30 mouse cellular contexts compared by ENCODE assay signal in the genomic region with DNA sequence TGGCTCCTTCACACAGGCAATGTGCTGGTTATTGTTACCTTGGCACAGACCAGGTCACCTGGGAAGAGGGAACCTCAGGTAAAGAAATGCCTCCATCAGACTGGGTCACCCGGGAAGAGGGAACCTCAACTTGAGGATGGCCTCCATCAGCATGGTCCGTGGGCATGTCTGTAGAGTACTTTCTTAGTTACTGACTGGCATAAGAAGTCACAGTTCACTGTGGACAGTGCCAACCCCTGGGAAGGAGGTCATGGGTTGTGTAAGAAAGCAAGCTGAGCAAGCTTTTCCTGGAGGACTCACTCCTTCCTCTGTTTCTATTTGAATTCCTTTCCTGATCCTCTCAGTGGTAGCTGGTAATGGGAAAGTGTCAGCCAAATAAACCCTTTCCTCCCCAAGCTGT.
"Had no signal": no experiment of that assay in that cellular context is flagged by ENCODE, and none has a peak within 500 bp of the region (broad histone marks: within the 10 kb centered on the region; RNA-seq: fewer than 3 reads in every experiment).

No protein-coding gene starts in this region.

- H3K27ac ChIP-seq: heart, embryonic 10.5 days; heart, embryonic 13.5 days; heart, embryonic 15.5 days; hindbrain, embryonic 10.5 days; hindbrain, embryonic 12.5 days; hindbrain, embryonic 13.5 days; hindbrain, embryonic 14.5 days; hindbrain, embryonic 15.5 days; hindbrain, postnatal 0 days; intestine, embryonic 15.5 days; kidney, postnatal 0 days; left cerebral cortex, adult 2 months had no signal

- H3K9ac ChIP-seq: heart, embryonic 13.5 days; heart, embryonic 15.5 days; hindbrain, embryonic 12.5 days; hindbrain, embryonic 13.5 days; hindbrain, embryonic 14.5 days; hindbrain, embryonic 15.5 days; intestine, embryonic 15.5 days had no signal

- H3K27me3 ChIP-seq: heart, embryonic 13.5 days; heart, embryonic 15.5 days; hindbrain, embryonic 12.5 days; hindbrain, embryonic 15.5 days; intestine, embryonic 15.5 days had no signal

- H3K4me2 ChIP-seq: heart, embryonic 11.5 days; heart, embryonic 13.5 days; heart, embryonic 15.5 days; hindbrain, embryonic 12.5 days; hindbrain, embryonic 13.5 days; hindbrain, embryonic 14.5 days; hindbrain, embryonic 15.5 days; intestine, embryonic 15.5 days had no signal

- H3K9me3 ChIP-seq: heart, embryonic 10.5 days; heart, embryonic 13.5 days; heart, embryonic 15.5 days; hindbrain, embryonic 10.5 days; hindbrain, embryonic 12.5 days; hindbrain, embryonic 13.5 days; hindbrain, embryonic 15.5 days; intestine, embryonic 15.5 days had no signal

- ATAC-seq: hindbrain, embryonic 16.5 days; hindbrain, postnatal 0 days; inflammation-experienced regulatory T-cells, adult 6 months; intestine, embryonic 15.5 days; intestine, embryonic 16.5 days; intestine, postnatal 0 days had no signal

- H3K4me3 ChIP-seq: heart, embryonic 10.5 days; heart, embryonic 13.5 days; heart, embryonic 15.5 days; hindbrain, embryonic 10.5 days; hindbrain, embryonic 12.5 days; hindbrain, embryonic 13.5 days; hindbrain, embryonic 15.5 days; intestine, embryonic 15.5 days; left cerebral cortex, adult 2 months had no signal

- H3K36me3 ChIP-seq: heart, embryonic 10.5 days; heart, embryonic 13.5 days; heart, embryonic 15.5 days; hindbrain, embryonic 10.5 days; hindbrain, embryonic 12.5 days; hindbrain, embryonic 13.5 days; hindbrain, embryonic 15.5 days; intestine, embryonic 15.5 days had no signal

- H3K4me1 ChIP-seq: heart, embryonic 10.5 days; heart, embryonic 13.5 days; heart, embryonic 15.5 days; hindbrain, embryonic 12.5 days; hindbrain, embryonic 13.5 days; hindbrain, embryonic 15.5 days; intestine, embryonic 15.5 days had no signal

- DNase-seq: heart, postnatal 10 days; heart, postnatal 14 days; heart, postnatal 36 days; heart, postnatal 4 days; kidney, adult 11 months; kidney, adult 18-20 months; kidney, adult 2 months; kidney, adult 8-10 months; kidney, postnatal 10 days; kidney, postnatal 14 days; kidney, postnatal 25 days; kidney, postnatal 4 days; layer of hippocampus, postnatal 36 days had no signal
